Mouse (Mus musculus): ENCODE results near the gene Grb10.

- TF ChIP-seq CTCF (IDR thresholded peaks at IDR 0.05; ENCODE audit: insufficient read depth, low read depth, low read length) (no peak), POLR2A (IDR thresholded peaks at IDR 0.05; ENCODE audit: insufficient read depth, low read depth, low read length) (no peak)
Observed at GRCm38 (mm10) chr11:11944082-11944349, 94.5 kb downstream of the Grb10 start.

All from olfactory bulb, adult 2 months (tissue).